Mouse (Mus musculus) spleen, postnatal 10 days (tissue): ENCODE results near the gene Rcan2.

ENCODE experiments used
- DNase-seq, 2 experiments: peaks; one replicate each; pipeline ENCODE4 v3.0.0; 2021 to 2022; ENCODE audit warnings: low spot score in 2 of 2

The Rcan2 gene

DNA sequence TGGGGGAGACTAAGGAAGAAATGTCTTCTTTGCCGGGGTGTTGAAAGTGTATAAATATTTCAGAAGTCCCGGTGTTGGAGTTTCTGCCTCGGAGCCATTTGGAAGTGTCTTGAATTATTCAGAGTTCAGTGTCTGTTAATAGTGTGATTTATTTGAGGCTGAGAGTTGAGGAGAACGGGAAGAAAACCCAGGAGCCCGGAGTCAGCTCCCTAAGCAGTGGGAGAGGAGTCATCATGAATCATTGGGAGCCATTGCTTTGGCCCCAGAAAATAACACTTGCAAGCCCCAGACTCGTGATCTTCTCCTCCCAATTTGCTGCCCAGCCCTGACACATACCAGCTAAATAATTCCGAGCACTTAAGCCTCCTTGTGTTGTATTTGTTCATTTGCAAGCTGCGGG lies 115.0 kb downstream of the Rcan2 start:
- no peak for DNase-seq

DNA sequence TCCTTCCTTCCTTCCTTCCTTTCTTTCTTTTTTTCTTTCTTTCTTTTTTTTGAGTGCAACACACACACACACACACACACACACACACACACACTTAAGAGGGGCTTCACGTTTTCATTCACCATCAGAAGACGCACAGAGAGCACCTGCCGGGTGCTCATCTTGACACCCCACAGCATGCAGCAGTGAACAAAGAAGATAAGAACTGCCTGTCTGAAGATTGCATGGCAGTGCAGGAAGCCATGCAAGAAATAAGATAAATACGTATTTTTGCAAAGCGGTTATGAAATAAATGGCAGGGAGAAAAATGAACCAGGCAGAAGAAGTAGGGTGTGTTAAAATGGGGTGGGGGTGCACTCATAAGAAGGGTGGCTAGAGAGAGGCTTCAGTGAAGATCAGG lies 116.0 kb downstream of the Rcan2 start:
- no peak for DNase-seq

DNA sequence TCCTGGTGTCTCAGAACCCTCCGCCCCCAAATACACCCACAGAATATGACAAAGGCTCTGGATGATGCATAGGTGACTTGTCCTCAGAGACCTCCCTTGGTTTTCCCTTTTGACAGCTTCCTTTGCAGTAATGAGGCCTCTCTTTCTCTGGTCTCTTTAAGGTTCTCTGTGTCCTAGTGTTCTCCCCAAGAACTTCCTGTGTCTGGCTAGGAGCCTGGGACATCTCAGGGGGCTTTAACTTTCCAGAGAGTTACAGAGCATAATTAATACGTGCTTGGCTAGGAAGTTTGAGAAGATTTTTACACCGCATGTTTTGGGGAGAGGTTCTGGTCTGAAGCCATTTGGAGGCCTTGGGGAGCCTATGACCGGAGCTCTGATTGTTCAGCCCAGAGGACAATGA lies 128.7 kb downstream of the Rcan2 start:
- no peak for DNase-seq

DNA sequence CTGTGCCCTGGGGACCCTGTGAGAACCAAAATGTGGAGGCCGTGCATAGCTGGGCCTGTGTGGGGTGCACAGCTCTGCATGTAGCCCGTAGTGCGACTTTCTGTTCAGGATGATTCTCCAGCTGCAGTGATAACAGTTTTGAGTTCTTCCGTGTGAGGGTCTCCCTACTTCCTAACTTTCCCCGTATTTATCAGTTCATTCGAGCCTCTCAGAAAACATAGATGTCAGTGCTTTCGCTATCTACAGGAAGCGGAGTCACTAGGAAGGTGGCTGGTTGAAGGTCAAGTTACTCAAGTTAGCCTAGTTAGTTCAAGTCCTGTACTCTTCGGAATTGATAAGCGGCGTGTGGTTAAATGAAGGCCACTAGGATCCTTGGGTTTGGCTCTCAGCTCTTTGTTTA lies 130.6 kb downstream of the Rcan2 start:
- no peak for DNase-seq

DNA sequence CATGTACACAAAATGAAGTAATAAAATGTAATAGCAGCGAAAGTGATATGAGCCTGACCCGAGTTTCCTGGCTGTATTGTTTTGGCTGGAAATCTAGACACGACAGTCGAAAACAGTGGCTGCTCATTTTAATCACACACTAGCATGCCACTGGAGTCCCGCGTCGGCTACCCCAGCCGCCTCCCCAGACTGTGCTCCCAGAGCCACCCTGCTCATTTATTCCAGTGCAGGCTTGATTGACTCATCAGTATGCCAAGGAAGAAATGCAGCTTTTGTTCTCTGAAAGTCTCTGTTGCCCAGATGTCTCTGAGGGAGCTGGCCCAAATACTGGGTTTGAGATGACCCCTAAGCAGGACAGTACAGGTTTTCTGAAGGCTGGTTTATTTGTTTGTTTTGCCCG lies 132.9 kb downstream of the Rcan2 start:
- DNase-seq: no peak

- no peak for DNase-seq
Measured at GRCm38 (mm10) chr17:43952219-43952618, 151.1 kb downstream of the Rcan2 start.

DNA sequence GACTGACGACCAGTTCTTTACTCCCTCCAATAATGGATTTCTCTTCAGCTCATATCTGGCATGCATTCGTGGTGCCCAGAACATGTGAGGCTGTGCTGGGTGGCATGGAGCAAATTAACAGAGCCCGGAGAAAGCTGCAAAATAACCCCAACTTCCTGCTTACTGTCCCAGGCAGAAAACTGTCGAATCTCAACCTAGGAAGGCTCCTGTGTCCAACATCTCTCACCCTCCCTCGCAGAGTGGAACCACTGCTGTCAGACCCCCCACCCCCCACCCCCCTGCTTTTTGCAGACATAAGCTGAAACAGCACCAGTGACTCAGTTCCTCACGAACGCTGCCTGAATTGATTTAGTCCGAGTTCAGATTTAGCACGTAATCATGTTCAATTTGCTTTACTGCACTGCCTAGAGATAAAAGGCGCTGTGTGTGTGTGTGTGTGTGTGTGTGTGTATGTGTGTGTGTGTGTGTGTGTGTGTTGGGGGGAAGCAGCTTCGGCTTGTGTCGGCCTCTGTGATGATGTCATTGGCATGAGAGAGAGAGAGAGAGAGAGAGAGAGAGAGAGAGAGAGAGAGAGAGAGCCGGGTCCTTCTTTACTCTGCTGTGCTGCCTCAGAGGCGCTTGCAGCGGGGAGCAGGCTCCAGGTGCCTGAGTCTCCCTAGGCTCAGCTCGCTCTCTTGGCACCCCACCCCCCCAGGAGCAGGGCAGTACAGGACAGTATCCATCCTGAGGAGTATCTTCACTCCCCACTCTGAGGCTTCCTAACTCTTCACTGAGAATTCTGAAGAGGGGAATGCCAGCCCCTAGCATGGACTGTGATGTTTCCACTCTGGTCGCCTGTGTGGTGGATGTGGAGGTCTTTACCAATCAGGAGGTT lies 151.7 kb downstream of the Rcan2 start:
- DNase-seq: no peak

- DNase-seq: no peak
Measured at GRCm38 (mm10) chr17:43953535-43953918, 152.4 kb downstream of the Rcan2 start.

- DNase-seq: no peak
Measured at GRCm38 (mm10) chr17:43959797-43960196, 158.6 kb downstream of the Rcan2 start.

DNA sequence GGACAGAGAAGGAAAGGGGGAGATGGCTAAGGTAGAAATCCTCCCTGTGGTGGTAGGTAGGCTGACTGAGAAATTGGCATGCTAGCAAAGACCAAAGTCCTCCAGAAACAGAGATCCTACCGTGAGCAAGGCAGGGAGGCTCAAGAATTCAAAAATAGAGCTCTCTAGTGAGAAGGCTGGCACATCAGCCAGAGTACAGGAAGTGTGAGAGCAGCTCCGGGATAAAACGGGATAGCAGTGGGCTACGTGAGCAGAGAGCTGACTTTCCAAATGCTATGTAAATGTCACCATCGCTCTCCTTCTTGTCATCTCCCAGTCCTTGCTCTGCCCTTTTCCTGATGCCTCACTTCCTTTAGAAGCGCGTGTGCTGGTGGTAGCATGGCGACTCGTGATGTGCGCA lies 168.8 kb downstream of the Rcan2 start:
- DNase-seq: no peak

GRCm38 (mm10) chr17:43977572-43977971 lies 176.4 kb downstream of the Rcan2 start:
- no peak for DNase-seq

- DNase-seq: no peak
Measured at GRCm38 (mm10) chr17:43979925-43980324, 178.8 kb downstream of the Rcan2 start.

GRCm38 (mm10) chr17:43982505-43982904 lies 181.4 kb downstream of the Rcan2 start:
- no peak for DNase-seq

DNA sequence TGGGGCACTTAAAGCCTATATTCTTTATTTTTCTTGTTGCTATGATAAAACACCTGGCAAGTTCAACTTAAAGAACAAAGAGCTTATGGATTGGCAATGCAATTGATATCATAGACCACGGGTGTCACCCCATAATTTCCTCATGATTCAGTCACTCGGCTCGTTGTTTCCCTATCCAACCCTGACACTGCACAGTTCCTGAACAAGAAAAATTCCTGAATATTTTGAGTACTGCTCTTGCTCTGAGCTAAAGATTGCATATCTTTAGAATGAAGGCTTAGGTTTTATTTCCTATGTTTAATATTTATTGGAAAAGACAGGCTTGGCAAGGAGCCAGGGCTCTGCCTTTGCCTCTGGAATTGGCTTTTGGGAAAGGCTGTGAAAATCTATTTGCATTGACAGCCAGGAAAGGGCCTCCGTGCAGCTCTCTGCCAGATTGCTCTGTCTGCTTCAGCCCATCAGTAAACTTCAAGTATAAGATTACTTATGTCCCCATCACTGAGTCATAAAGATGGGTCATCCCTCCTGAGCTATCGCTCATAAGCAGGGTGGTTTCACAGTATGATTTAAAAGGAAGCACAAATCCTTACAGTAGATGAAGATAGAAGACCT lies 188.3 kb downstream of the Rcan2 start:
- no peak for DNase-seq

GRCm38 (mm10) chr17:43990957-43991383 lies 189.8 kb downstream of the Rcan2 start:
- DNase-seq: no peak

DNA sequence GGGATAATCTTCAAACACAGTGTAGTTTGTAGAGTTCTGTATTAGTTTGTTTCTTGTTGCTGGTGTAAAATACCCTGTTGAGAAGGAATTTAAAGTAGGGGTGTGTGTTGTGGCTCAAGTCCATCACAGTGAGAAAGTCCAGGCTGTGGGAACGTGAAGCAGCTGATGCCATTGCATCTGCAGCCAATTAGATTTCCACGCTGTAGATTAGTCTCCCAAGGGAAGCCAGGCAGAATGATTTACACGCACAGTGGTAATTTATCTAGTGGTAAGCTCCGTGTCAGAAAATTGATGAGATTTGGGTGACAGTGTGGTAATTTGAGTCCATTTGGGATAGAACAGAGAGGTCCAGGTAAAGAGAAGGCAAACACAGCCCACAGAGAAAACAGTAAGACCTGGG lies 192.9 kb downstream of the Rcan2 start:
- no peak for DNase-seq

GRCm38 (mm10) chr17:43997514-43997913 lies 196.4 kb downstream of the Rcan2 start:
- no peak for DNase-seq

- DNase-seq: no peak
Measured at GRCm38 (mm10) chr17:43998095-43998494, 196.9 kb downstream of the Rcan2 start.

DNA sequence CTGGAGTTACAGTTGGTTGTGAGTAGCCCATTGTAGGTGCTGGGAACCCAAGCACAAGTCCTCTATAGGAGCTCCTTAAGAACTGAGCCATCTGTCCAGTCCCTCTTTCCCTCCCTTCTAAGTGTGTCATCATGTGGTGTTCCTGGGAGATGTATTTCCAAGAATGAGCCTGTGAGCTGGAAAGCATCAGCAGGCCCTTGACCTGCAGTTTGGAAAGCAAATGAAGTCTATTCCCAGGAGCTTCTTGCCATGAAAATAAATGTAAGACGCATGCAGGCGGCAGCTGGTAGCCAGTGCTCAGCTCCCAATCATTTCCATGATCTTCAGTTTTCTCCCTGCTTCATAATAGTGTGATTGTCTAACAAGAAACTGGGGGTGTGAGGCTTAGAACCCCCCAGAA lies 203.2 kb downstream of the Rcan2 start:
- DNase-seq: no peak

DNA sequence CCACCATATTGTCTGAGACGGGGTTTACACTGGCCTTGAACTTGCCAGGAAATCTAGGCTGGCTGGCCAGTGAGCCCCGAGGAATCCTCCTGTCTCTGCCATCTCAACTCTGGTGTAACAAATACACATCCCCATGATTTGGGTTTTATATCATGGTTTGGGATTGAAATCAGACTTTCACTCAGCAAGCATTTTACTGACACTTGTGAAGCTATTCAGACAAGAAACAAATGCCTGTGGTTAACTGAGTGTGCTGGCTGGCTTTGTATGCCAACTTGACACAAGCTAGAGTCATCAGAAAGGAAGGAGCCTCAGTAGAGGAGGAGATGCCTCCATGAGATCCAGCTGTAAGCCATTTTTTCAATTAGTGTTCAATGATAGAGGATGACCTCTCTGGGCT lies 206.3 kb downstream of the Rcan2 start:
- DNase-seq: no peak

- no peak for DNase-seq
Measured at GRCm38 (mm10) chr17:44011917-44012316, 210.8 kb downstream of the Rcan2 start.

GRCm38 (mm10) chr17:44013756-44014510 lies 212.8 kb downstream of the Rcan2 start:
- no peak for DNase-seq

GRCm38 (mm10) chr17:44016314-44016713 lies 215.2 kb downstream of the Rcan2 start:
- no peak for DNase-seq
